Mouse (Mus musculus): ENCODE measurements at regions not wholly inside any gene's neighbourhood (a gene's known extent, or its start where the extent isn't known, plus 50 kb on each side); places are given as distances from the start of the nearest gene placed in this dataset.

GRCm38 (mm10) chr13:80188734-80189133 lies 694.5 kb upstream of the Arrdc3 start:
- in situ Hi-C loops (cut with MboI, MseI) = no loop called here

GRCm38 (mm10) chr13:80195065-80195605 lies 688.0 kb upstream of the Arrdc3 start:
- in situ Hi-C loops (cut with MboI, MseI) = no loop called here

- in situ Hi-C loops (cut with MboI, MseI) = no loop called here
Measured at GRCm38 (mm10) chr13:80224110-80224509, 659.1 kb upstream of the Arrdc3 start.

- in situ Hi-C loops (cut with MboI, MseI) = loop anchor here (25.0 kb wide), 1 partner anchor 856 kb away; no protein-coding TSS in a partner anchor
Measured at GRCm38 (mm10) chr13:80231381-80231780, 651.8 kb upstream of the Arrdc3 start.

GRCm38 (mm10) chr13:80235254-80236032 lies 647.7 kb upstream of the Arrdc3 start:
- in situ Hi-C loops (cut with MboI, MseI) = loop anchor here (25.0 kb wide), 1 partner anchor 852 kb away; no protein-coding TSS in a partner anchor

GRCm38 (mm10) chr13:80262826-80263225 lies 620.4 kb upstream of the Arrdc3 start:
- in situ Hi-C loops (cut with MboI, MseI) = no loop called here

- in situ Hi-C loops (cut with MboI, MseI) = no loop called here
Measured at GRCm38 (mm10) chr13:80267131-80267530, 616.1 kb upstream of the Arrdc3 start.

GRCm38 (mm10) chr13:80273976-80274375 lies 609.2 kb upstream of the Arrdc3 start:
- in situ Hi-C loops (cut with MboI, MseI) = no loop called here

GRCm38 (mm10) chr13:80291744-80292515 lies 591.3 kb upstream of the Arrdc3 start:
- in situ Hi-C loops (cut with MboI, MseI) = no loop called here

- in situ Hi-C loops (cut with MboI, MseI) = no loop called here
Measured at GRCm38 (mm10) chr13:80295723-80296122, 587.5 kb upstream of the Arrdc3 start.

GRCm38 (mm10) chr13:80334073-80334704 lies 549.0 kb upstream of the Arrdc3 start:
- in situ Hi-C loops (cut with MboI, MseI) = no loop called here

GRCm38 (mm10) chr13:80334865-80335655 lies 548.1 kb upstream of the Arrdc3 start:
- in situ Hi-C loops (cut with MboI, MseI) = no loop called here

GRCm38 (mm10) chr13:80346980-80347649 lies 536.1 kb upstream of the Arrdc3 start:
- in situ Hi-C loops (cut with MboI, MseI) = no loop called here

GRCm38 (mm10) chr13:80365964-80366363 lies 517.2 kb upstream of the Arrdc3 start:
- in situ Hi-C loops (cut with MboI, MseI) = no loop called here

GRCm38 (mm10) chr13:80370491-80370890 lies 512.7 kb upstream of the Arrdc3 start:
- in situ Hi-C loops (cut with MboI, MseI) = no loop called here

- in situ Hi-C loops (cut with MboI, MseI) = no loop called here
Measured at GRCm38 (mm10) chr13:80381280-80381965, 501.8 kb upstream of the Arrdc3 start.

GRCm38 (mm10) chr13:80381966-80382666 lies 501.1 kb upstream of the Arrdc3 start:
- in situ Hi-C loops (cut with MboI, MseI) = no loop called here

GRCm38 (mm10) chr13:80408928-80409327 lies 474.3 kb upstream of the Arrdc3 start:
- in situ Hi-C loops (cut with MboI, MseI) = no loop called here

- in situ Hi-C loops (cut with MboI, MseI) = no loop called here
Measured at GRCm38 (mm10) chr13:80409790-80410433, 473.3 kb upstream of the Arrdc3 start.

All from T-helper 2 cell (primary cell).